Mouse (Mus musculus) liver, adult 2 months (tissue): Measurements from ENCODE around the gene Rasa4.
"Not testable (repeated sequence)": the region's sequence is repeated elsewhere in the genome, so short reads cannot be mapped to it uniquely, and the experiment has no call there.

Experiments
- CTCF ChIP-seq: fragments of 200-500 bp; IDR thresholded peaks from 2 replicates; pipeline ENCODE4 v1.5.1; 2011; ENCODE audit warnings: low read depth, low read length, control low read depth
- POLR2A ChIP-seq: fragments of 200-500 bp; IDR thresholded peaks from 2 replicates; pipeline ENCODE4 v1.6.1; 2011; ENCODE audit warnings: low read length, control low read depth; ENCODE audit not compliant: insufficient read depth; ENCODE audit errors: extremely low read depth

DNA sequence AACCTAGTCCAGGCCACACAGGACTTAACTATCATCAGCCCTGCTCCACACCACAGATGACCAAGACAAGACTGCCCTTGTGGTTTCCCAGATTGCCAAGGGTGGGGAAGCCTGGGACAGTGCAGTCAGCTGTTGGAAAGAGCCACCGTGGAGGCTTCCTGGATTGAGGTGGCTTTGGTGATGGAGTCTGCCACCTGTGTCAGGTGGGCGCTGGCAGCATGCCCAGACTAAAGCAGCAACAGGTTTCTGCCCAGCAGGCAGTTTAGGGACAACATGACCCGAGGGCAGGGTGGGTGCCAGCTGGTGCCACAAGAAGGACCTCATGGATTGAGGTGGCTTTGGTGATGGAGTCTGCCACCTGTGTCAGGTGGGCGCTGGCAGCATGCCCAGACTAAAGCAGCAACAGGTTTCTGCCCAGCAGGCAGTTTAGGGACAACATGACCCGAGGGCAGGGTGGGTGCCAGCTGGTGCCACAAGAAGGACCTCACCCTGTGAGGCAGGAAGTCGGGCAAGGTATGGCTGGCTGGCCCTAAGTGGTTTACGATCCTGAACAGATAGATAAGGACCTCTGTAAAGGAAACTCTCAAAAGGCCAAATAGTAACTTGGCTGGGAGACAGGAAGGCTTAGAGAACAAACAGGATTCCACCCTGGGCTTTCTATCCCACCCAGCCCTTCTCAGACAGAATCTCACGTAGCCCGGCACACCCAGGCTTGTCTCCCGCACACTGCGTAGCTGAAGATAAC, 17.1 kb upstream of the Rasa4 start:
- TF ChIP-seq CTCF, POLR2A: not testable (repeated sequence)
